Mouse (Mus musculus): ENCODE results near the gene Mmp24. TPM values are rescaled to one million over a fixed set of nuclear protein-coding genes. Genes with fewer than 3 reads are reported as not detected.

Mmp24 gene
- total RNA-seq, 2 experiments from 2014 or later, result 64.1 to 67.5 TPM

DNA sequence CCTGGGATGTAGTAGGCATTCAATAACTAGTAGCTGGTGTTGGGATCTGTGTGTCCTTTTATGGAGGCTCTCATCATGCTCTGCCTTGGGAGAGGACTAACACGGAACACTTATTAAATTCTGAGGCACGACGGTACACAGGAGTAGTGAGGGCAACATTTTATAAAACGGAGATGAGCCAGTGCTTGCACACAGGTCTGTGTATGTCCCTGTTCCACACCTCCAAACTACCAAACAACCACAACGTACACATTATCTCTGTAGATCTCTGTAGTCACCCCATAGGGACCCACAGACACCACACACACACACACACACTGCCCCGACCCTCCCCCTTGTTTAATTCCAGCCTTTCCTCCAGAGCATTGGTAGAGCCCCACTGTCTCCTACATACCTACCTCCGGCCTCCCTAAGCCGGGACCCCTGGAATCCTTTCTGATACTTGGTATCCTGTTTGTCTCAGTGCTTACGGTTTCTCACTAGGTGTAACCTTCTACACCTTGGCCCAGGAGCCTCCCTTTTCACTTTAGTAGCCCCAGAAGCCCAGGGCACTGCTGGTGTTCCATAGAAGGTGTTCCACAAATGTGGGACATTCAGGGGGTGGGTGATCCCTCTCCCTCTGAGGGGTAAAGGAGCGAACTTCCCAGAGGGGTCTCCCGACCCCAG lies 748 bp upstream of the Mmp24 start:
- DNase-seq (ENCODE audit: low spot score in 2 of 2), result no peak

DNA sequence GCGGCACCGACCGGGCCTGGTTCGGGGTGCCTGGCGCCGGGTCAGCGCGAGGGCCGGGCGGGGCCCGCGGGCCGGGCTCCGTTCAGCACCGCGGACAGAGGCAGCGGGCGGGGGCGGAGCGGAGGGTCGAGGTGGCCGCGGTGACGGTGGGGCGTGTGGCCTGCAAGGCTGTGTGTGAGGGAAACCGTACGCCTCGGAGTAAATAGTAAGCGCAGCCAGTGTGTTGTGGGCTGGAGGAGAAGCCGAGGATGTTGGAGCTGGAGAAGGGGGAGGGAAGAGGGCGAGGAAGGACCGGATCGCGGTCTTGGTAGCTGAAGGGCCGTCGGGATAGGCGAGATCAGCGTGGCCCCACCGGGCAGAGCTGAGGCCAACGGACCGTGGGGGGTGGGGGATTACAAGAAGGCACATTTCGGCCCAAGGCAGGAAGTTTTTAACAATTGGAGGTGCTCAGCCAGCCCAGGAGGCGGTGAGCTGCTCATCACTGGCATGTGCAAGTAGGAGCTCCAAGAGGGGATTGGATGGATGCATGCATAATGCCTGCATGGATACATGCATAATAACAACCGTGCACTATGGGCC lies 632 bp downstream of the Mmp24 start:
- peak; percentile 60 to 72 for DNase-seq (ENCODE audit: low spot score in 2 of 2)

DNA sequence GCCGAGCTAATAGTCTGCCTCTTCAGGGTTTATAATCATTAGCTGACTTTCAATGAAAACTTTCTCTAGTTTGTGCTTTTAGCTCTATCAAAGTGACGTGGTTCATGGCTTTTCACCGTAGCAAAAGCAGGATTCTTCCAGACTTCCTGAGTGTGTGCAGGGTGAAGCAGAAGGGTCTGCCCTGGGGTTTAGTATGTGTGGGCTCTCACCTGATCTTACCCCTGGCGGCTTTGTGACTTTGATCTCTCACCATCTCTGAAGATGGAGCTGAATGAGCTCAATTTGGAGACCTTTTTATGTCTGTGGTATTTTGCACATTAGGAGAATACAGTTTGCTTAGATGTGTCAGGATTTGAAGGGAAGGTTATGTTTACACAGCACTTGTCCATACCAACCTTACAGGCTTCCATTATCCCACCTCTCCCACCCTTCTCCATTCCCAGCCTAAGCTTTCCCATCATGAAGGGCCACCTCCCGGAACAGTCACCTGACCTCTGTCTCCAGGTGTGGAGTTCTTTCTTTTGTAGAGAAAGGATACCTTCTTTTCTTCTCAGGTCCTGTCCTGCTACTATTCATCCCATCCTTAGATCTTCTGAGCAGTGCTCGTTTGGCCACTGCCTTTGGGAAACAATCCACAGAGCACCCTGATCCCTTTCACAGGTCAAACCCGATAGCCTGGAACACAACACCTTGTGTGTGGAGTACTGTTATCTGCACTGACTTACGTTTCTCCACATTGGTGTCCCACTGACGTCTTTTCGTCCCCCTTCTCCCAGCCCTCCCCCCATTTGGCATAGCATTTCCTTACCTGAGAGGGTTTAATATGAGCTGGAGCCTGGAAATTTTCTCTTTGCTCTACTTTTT lies 1.9 kb downstream of the Mmp24 start:
- no peak for DNase-seq (ENCODE audit: low spot score in 2 of 2)

DNA sequence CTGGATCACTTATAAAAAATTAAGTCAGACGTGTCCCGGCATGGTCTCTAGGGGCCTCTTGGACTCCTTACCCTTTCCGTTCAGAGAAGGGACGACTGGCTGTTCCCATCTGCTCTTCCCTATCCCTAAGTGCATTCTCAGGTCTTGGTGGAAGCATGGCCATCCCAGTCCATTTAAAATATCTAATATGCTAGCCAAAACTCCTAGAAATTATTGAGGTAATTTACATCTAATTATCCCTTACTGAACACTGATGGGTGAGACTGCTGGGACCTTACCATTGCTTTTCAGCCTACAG lies 2.5 kb downstream of the Mmp24 start:
- DNase-seq (ENCODE audit: low spot score in 2 of 2), result no peak

DNA sequence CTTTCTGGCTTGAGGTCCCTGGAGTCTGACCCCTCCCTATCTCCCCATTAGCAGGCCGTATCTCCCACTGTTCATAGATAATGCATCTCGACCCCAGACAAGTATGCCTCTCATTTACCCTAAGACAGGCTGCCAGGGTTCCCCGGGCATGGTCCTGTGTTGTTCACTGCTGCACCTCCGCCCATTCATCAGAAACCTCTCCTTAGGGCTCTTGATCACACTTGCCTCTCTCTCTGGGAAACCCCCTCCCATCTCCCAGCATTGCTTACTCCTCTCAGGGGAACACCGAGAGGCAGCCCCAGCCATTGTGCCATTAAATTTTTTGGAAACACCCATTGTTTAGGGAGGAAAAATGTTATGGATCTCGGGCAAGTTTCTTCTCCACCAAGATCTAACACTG lies 2.9 kb downstream of the Mmp24 start:
- no peak for DNase-seq (ENCODE audit: low spot score in 2 of 2)

DNA sequence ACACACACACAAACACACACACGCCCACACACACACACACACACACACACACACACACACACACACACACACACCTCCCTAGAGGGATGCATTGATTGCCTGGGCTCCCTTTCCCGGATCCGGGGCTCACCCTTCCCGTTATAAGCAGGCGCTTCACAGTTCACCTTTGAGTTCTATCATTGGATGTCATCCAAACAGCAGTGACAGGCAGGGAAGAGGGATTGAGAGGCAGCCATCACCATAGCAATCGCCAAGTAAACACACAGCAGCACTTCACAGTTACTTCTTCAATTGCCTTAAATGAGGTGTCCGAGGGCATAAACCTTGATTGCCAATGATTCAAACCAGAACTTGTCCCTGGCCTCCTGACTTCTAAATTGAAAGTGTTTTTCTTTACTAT lies 3.9 kb downstream of the Mmp24 start:
- no peak for DNase-seq (ENCODE audit: low spot score in 2 of 2)

DNA sequence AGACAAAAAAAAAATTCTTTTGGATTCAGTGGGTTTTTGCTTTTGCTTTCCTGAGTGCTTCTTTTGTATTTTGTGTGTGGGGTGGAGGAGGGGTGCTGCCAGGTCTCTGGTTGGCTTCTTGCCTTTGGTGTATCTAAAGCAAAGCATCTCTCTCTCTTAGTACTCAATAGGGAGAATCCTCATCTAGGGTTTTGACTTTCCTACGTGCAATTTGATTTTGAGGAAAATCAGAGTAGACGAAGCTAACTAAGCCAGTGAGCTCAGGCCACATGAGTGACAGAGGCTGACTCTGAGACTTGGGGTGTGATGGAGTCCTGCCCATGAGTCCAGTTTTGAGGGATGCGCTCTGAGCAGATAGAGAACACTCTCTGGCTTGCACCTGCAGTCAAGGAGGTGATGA lies 4.4 kb downstream of the Mmp24 start:
- DNase-seq (ENCODE audit: low spot score in 2 of 2), result no peak

DNA sequence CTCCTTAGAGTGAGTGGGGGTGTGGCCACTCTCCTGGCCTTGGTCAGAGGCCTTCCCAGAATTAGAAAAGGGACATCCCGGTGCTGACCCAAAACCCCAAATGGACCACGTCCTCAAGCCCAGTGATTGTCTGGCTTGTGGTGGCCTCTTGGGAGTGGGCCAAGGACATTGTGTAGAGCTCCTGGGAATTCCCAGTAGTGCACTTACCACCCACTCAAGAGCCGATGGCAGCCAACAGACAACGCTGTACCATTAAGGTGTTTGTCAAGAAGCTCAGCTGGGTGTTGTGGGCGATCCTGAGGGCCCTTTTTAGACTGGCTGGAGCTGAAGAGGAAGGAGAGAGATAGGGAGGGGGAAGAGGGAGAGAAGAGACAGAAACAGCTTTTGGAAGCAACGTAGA lies 9.4 kb downstream of the Mmp24 start:
- DNase-seq (ENCODE audit: low spot score in 2 of 2), result no peak

DNA sequence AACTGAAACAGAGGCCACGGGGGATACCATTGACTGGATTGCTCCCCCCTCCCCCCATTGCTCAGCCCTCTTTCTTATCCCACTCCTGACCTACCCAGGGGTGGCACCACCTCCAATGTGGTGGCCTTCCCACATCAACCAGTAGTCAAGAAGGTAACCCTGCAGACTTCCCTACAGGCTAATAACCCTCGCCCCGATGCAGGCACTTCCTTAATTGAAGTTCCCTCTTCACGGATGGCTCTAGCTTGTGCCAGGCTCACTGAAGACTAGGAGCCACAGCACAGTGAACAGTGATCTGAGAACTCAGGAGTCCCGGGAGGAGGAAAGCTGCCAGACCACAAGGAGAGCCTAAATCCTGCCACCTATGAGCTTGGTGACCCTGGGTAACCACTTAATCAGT lies 11.8 kb downstream of the Mmp24 start:
- no peak for DNase-seq (ENCODE audit: low spot score in 2 of 2)

DNA sequence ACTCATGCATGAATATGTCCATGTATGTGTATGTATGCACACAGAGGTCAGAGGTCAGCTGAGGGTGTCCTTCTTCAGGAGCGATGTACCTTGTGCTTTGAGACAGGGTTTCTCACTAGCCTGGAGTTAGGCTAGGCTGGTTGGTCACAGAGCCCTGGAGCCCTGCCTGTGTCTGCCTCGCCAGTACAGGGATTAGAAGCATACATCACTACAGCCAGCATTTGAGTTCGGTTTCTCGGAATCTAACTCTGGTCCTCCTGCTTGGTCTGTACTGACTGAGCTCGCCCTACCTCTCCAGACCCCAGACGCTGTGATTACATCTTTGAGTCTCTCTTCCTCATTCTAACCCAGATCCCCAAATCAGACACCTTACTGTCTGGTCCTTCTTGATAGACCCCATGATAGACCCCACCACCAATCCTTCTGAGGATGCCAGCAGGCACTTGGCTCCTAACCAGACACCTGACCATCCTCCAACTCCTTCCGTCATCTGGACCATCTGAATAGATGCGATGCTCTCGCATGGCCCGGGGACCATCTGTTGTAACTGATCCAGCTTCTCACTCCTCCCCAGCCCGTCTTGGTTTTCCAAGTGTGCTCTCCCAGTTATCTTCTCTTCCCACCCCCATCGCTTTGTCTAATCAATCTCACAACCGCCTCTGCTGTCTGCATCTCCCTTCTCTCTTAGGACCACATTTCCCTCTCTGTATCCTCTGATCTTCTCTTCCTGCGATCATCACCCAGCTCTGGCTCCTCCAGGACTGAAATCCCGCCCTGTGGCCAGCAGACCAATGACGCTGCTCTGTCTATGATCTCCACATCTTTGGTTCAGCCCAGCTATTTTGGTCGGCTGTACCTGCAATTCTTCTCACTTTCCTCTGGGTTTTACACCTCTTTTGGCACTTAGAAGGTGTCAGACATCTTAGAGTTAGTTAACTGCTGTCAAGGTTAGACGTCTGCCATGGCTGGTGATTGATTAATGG lies 13.1 kb downstream of the Mmp24 start:
- DNase-seq (ENCODE audit: low spot score in 2 of 2), result no peak

DNA sequence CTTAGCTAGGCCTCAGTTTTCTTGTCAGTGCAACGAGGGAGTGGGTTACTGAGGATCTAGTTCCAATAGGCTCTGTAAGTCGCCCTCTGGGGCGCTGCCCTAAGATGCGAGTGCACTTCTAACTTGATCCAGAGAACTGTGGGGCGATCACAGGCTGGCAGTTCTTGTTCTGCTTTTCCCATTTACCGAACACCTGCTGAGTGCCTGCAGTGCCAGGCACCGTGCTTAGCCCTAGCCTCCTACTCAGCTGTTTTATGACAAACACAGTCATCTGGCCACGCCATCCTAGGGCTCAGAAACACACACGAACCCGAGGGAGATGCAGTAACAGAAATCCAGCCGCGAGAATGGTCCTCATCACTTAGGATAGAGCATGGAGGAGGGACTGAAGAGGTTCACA lies 17.8 kb downstream of the Mmp24 start:
- no peak for DNase-seq (ENCODE audit: low spot score in 2 of 2)

DNA sequence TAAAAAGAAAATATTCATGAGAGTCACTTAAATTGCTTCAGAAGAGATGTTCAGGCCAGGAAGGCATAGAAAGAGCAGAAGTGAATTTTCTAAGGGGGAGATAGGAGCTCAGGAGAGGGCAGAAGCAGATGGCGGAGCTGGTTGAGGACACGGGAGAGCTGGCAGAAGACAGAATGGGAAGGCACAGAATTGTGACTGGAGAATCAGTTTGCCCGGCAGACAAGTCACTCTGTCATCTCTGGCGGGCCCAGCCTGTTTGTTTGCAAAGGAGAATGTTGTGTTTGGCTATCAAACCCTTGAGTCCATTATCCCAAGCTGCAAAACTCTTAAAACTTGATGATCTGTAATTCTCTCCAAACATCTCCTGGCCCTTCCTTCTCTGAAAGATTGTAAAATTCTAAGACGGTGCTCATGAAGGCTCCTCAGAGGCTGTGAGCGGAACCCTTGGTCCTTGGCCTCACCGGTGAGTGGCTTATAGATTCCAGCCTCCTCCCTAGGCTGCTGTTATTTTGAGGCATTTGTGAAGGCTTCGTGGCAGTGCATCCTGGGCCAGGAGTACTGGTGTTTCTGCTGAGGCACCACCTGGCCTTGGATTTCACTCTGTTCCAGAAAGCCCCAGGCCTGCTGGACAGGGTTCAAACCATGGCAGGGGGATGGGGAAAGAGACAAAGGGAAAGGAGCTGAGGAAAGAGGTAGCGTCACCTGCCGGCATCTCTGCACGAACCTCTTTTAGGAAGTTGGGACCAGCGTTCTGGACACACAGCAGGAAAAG lies 19.7 kb downstream of the Mmp24 start:
- DNase-seq (ENCODE audit: low spot score in 2 of 2), result no peak

DNA sequence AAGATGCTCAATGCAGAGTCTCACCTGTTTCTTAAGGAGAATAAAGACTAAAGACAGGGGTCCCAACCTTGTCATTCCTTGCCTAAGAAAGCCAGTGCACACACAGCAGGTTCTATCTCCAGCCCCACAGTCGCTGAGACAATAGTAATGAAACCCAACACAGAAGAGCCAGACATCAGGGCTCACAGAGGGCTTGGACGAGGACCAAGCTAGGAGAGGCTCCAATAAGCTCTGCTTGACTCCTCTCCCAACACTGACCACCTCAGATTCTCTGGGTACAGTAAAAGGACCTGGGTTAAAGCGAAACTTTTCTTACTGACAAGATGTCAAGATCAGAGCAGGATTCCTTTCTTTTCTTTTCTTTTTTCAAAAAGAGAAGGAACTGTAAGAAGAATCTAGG lies 23.5 kb downstream of the Mmp24 start:
- no peak for DNase-seq (ENCODE audit: low spot score in 2 of 2)

DNA sequence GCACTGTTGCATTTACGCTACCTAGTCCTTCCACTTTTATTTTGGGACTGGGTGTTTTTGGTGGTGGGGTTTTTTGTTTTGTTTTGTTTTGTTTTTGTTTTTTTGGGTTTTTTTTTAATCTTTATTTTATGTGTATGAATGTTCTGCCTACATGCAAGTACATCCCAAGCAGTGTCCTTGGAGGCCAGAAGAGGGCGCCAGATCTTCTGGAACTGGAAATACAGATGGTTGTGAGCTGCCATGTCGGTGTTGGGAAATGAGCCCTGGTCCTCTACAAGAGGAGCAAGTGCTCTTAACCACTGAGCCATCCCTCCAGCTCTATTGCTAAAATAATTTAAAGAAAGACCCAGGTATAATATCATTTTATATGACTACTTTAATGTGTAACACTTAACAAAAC lies 27.6 kb downstream of the Mmp24 start:
- DNase-seq (ENCODE audit: low spot score in 2 of 2), result no peak

DNA sequence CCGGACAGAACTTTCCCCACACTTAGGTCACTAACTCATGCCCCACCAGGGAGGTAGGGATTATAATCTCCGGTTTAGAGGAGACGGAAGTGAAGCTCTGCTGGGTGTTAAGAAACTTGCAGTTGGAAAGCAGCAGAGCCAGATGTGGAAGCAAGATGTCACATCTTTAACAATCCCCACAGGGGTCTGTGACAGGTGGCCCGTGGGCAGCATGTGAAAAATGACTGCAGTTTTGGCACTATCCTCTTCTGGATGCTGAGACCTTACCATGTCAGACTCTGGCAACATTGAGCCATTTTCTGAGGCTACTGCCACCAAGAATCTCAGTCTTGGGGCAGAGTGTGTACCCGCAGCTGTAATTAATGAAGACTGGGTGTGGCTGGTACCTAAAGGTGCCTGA lies 28.9 kb downstream of the Mmp24 start:
- no peak for DNase-seq (ENCODE audit: low spot score in 2 of 2)

DNA sequence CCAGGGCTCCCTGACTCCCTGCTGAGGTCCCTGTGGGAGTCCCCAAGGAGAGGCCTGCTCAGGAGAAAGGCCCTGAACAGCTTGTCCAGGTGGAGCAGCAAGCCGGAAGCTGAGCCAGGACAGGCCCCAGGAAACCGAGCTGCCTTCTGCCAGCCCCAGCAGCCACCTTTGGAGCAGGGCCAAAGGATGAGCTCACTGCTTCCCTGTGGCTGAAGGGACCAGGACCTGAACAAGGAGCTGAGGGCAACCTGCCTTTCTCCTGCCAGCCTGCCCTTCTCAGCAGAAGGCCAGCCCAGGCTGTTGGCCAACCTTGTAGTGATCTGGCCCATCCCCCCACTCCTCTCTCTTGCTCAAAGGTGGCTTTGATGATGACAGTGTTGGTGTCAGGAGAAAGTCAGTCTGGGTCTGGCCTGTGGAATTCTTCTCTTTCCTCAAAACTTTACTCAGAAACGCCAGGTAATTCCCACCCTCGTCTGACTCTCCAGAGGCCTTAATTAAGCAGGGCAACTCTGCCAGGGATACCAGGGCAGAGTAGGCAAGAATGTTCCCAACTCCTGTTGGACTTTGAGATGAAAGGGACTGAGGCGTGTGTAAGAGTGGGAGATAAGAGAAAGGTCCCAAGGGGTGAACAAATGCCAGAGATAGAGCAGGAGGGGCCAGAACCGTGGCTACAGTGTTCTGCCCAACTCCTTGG lies 30.2 kb downstream of the Mmp24 start:
- no peak for DNase-seq (ENCODE audit: low spot score in 2 of 2)

DNA sequence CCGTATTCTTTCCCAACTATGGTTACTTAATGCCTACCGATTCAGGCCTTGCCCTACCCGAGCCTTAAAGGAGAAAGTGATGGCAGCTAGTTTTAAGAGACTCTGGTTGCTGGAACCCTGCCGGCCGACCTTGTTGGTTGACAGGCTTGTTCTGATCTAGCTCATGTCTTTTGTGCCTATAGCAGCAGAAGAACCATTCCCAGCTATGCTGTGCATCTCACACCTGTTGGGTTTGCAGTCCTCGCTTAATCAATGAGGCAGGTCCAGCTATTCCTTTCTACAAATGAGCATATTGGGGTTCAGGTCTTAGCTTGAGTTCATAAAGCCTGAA lies 30.7 kb downstream of the Mmp24 start:
- no peak for DNase-seq (ENCODE audit: low spot score in 2 of 2)

DNA sequence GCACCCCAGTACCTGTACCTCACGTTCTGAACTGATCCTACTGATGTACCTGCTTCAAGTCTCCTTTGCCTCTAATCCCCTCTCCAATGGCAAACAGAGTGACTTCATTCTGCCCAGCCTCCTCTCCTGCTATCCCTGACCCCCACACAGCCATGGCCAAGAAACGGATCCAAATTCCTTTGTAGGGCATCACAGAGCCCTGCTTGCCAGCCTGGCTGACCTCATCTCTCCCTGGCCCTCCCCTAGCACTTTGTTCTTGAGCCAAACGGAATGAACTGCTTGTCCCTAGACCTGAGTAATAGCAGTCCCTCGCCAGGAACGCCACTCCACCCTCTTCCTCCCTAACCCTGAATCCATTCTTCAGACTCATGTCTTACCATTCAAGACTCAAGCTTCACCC lies 31.4 kb downstream of the Mmp24 start:
- DNase-seq (ENCODE audit: low spot score in 2 of 2), result no peak

DNA sequence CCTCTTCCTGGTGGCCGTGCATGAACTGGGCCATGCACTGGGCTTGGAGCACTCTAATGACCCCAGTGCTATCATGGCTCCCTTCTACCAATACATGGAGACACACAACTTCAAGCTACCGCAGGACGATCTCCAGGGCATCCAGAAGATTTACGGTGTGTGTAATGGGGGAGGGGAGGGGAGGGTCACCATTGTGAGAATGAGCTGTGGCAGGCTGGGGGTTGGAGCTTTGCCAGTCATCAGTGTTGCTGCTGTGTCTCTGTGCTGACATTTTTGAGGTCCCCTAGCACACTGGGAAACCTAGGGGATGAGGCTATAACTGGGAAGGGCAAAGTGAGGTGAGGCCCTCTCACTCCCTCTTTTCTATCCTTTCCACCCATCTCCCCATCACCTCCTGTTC lies 32.3 kb downstream of the Mmp24 start:
- DNase-seq (ENCODE audit: low spot score in 2 of 2), result no peak

DNA sequence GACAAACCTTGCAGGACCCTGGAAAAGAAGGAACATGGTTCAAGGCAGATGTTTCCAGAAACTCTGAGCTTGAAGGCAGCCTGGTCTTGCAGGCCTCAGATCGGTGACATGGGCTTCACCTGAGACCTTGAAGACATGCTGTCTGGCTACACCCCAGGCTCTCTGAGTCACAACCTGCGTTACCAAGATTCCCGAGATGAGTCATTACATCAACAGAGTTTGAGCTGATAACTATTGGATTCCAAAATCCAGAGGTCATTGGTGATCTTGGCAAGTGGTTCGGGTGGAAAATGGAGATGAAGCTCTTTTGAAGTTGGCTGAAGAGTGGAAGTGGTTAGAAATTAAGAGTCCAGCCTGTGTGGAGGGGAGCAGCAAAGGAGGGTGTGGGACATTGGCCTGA lies 34.5 kb downstream of the Mmp24 start:
- no peak for DNase-seq (ENCODE audit: low spot score in 2 of 2)
